Mouse (Mus musculus) bone marrow macrophage, adult 2 months (primary cell): ENCODE measurements around the gene Fbxl5.

Experiments used
- CTCF ChIP-seq: IDR thresholded peaks from 2 replicates; pipeline ENCODE4 v1.5.1; 2012; ENCODE audit warnings: low read depth, mild to moderate bottlenecking, low read length, moderate library complexity
- POLR2A ChIP-seq: IDR thresholded peaks from 2 replicates; pipeline ENCODE4 v1.6.1; 2012; ENCODE audit warnings: mild to moderate bottlenecking, low read depth, low read length, borderline replicate concordance

GRCm38 (mm10) chr5:43810427-43811062 lies 10.9 kb downstream of the Fbxl5 start:
- TF ChIP-seq POLR2A = no peak
- no peak for TF ChIP-seq CTCF
